Mouse (Mus musculus) urinary bladder, postnatal 25 days (tissue): ENCODE data around the gene Cdk5rap3.

Source experiments
- DNase-seq: peaks from one replicate; pipeline ENCODE4 v3.0.0; 2022; ENCODE audit warnings: low spot score

The Cdk5rap3 gene

DNA sequence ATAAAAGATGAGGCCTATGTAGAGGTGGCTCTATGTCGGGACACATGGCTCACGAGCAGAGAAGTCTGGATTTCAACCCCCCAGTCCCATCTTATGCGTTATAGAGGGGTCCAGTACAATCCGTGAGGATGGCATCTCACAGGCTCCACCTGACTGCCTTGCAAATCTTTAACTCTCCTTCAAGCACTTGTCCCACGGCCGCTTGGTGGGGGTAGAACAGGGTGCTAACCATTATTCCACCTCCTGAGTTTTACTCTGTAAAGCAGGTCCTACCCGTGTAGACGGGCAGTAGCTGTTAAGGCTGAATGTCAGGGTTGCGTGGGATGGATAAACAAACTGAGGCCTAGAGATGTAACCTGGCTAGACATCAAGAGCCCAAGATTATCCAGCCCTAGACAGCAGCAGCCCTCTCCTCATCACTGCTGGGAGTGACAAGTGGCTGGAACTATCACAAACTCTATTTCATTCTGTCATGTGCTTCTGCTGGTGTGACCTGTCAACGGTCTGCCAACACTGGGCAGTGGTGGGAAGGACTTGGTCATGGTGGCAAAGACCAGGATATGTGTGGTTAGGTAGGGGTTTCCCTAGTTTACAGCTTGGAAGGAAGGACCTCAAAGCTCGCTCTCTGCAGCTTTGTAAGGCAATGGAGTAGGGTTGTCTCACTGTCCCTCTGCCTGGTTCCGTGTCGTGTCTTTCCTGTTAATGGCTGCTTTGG, 17.4 kb upstream of the Cdk5rap3 start:
- no peak for DNase-seq

DNA sequence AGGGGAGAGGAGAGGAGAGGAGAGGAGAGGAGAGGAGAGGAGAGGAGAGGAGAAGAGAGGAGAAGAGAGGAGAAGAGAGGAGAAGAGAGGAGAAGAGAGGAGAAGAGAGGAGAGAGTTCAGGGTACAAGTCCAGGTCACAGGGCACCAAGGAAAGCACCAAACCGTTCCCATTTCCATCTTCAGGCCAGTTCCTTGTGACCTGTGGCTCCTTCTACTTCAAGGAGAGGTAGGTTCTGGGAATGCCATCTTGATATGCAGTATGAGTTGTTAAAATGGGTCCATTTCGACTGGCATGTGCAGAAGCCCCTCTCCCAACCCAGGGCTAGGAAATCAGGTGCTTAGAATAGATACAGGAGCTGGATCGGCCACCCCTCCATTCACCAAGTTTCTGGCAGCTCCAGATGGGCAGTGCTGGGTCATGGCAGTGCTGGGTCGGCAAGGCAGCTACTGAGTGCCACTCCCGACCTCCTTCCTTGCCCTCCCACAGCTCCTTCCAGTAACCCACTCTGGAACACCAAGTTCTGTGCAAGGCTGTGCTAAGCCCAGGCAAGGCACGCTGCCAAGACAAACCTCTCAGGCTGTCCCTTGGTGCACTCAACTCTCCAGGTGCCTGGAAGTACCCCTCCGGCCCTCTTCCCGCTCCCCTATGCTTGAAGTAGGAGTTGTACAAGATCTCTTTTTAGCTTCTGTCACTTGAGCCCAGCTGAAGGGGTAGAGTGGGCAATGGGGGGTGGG, 15.2 kb upstream of the Cdk5rap3 start:
- DNase-seq, result no peak

DNA sequence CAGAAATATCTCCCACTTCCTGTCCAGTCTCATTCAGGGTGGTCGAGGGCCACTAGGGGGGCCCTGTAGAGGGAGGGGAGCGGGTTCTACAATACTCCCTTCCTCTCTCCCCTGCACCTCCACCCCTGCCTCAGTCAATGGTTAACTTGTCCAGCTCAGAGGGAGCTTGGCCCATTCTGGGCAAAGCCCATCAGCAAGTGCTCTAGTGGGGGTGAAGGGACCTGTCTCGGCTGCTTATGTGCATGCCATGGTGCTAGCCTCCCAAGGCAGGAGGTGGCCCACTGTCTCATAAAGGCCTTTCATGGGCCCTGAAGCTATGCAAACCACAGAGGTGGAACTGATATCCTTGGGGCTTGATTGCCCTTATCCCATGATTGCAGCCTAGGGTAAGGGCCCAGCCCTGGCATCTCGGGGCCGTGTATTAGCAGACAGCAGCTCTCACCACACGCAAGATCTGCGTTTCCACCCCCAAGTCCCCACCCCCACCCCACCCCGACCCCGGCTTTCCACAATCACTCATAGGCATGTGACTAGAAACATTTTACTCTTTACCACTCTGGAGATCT, 13.6 kb upstream of the Cdk5rap3 start:
- DNase-seq, result no peak

DNA sequence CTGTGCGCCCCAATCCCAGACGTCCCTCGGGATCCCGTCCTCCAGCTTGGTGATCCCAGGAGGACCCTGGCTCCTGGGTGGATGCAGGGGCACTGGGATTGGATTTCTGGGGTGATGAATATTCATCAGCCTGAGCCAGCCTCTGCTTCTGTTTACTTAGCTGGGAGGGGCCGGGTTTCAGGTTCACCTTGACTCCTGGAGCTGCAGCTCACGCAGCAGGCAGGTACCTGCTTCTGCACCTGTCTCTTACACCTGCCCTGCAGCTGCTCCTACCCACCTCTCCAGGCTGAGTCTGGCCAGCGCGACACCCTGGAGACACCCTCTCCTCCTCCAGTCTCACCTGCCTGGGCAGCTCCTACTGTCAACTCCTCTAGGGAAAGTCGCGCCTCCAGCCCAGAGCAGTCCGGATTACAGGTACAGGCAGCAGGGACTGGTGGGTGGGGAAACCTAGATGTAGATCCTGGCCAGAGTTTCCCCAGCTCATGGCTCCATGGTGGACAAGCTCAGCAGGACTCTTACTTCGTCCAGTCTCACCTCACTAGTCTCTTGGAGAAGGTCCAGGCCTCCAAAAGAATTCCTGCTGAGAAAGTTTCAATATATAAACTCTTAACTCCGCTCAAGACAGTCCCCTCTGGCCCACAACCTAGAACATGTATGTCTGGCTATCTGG, 12.9 kb upstream of the Cdk5rap3 start:
- DNase-seq, result no peak

DNA sequence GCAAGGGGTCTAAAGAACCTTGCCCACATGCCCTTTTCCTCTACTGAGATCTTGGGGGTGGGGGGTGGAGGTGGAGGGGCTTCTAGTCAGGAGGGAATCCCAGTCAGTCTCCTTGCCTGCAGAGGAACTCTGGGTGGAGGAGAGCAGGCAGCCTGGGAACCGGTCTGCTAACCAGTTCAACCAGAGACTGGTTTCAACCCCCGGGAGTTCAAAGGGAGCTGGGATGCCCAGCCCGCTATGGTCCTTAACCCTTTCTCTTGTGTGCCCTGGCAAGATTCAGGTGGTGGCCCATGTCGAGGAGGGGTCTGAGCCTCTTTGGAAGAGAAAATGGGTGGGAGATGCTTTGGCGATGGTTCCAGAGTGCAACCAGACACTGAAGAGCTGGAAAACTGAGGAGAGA, 12.4 kb upstream of the Cdk5rap3 start:
- no peak for DNase-seq

DNA sequence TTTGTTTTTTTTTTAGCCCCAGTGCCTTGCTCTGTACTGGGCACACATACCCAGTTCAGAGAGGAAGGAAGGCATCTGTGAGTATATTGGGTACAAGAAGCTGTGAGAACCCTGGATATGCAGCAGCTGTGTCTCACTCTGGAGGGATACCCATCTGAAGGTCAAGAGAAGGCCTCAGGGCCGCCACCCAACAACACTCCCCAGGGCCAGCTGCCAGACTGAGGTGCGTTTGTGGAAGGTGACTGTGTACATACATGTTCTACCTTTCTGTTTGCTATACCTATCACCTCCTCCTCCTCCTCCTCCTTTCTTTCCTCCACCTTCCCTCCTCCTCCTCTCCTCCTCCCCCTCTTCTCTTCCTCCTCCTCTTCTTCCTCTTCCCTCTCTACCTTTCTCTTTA, 11.8 kb upstream of the Cdk5rap3 start, which contains the start of gene Prr15l:
Gene Prr15l (plus strand): TSS at position 17 of the 400 bp plus-strand sequence.
- no peak for DNase-seq

DNA sequence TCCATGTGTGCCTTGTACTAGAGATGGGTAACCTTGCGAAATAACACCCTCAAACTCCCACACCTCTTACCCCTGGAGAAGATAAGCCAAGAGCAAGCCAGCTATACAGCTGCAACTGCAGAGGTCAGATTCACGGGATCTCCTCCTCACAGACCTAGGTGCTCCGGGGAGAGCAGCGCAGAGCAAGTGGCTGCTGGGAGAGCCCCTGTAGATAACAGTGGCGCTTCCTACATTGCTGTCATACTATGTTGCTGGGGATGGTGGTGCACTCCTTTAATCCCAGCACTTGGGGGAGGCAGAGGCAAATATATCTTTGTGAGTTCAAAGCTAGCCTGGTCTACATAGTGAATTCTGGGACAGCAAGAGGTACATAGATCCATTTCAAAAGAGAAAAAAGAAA, 10.3 kb upstream of the Cdk5rap3 start:
- DNase-seq, result no peak

DNA sequence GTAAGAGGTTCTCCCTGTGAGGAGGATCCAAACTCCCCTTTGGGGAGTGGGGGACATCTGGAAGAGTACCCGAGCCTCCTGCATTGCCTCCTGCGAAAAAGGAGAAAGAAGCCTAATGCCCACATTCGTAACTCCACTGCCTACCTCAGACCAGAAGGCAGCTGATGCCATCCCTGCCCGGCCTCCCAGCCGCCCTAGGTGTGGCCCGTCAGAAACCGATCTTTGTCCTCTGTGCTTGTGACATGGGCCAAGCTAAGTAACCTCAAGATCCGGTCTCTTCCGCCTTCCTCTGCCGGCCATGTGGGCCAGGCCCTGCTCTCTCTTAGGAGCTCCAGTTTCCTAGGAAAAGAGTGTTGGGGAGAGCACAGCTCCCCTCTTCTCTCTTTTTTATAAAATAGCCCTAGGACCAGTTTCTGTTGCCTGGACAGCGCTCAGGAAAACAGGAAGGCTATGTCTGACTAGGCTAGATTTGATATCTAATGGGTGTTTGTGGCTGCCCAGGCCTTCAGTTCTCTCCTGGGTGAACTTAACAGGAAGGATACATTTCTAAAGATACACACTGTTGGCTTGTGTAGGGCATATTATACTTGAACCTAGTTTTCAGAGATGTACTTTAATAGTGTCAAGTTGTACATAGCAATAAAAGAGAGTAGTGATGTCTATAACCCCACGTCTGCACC, 9.3 kb upstream of the Cdk5rap3 start:
- DNase-seq, result no peak

DNA sequence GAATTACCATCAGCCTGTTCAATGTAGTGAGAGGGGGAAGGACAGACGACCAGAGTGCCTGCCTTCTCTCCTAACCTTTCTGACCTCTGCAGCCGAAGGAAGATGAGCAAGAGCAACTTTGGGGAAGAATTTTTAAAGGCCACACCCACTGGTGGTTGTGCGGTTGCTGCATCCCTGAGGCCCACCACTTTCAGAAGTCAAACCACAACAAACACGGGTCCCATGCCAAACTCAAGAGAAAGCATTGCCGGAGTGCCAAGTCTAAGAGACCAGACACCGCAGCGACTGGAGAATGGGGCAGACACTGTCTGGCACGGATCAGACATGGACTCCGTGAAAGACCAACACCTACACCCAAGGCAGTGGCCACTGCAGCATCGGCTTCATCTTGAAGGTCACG, 8.6 kb upstream of the Cdk5rap3 start:
- DNase-seq, result no peak

DNA sequence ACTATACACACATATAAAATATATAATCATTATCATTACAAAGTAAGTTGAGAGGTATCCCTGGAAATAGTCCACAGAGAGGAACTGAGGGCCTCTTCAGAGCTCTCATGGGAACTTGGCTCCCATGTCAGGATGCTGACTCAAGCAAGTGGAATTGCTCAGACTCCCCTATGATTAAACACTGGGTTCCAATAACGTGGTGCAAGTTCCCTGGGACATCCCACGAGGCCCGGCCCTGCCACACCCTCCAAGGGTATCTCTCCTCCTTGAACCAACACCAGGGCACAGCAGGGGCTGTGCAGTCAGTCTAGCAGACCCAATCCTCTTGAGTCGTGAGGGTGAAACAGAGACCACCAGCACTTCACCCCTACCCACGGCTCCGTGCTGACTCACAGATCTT, 2.7 kb upstream of the Cdk5rap3 start:
- no peak for DNase-seq

DNA sequence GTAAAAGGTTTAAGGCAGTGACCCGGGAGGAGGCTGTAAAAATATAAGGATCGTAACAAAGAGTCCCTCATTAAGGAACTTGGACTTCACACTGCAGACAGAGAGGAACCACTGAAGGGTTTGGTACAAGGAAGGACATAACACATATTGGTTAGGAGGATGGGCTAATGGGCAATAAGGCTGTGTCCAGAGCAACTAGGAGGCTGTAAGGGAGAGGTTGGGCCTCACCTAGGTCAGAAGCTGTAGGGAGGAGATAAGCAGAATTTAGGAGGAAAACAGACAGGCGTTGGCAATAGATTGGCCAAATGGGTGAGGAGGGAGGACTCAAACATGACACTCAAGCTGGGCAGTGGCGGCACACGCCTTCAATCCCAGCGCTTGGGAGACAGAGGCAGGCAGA, 1.1 kb upstream of the Cdk5rap3 start:
- DNase-seq, result no peak

DNA sequence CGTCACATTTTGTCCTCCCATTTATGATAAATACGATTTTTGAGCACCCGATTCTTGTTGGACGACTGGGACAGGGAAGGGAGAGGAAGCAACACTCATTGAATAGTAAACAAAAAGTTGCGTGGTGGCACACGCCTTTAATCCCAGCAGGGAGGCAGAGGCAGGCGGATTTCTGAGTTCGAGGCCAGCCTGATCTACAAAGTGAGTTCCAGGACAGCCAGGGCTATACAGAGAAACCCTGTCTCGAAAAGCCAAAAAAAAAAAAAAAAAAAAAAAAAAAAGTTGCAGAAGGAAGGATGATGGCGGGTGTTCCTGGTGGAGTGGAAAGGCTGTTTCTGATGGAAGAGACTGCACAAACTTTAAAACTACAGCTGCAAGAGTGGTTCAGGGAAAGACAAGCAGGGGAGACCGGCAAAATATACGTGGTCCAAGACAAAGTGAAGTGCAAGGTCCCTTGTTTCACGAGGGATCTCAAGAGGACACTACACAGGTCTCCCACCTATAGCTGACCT, 645 bp upstream of the Cdk5rap3 start:
- DNase-seq, result no peak

DNA sequence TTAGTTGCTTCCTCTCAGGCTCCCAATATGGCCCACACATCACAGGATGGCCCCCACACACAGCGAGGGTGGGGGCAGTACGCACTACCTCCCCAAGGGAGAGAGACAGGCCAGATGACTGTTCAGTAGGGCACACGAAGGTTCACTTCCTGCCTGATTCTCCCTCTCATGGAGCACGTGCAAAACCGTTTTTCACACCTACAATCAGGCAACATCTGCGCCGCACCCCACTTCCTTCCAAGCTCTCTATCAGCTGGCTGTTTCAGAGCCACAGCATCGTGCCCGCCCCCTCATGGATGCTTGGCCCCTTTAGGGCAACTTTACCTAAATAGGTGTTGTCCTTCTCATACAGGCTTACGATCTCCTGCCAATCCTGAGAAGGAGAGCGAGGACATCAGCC, 3.6 kb downstream of the Cdk5rap3 start:
- no peak for DNase-seq

DNA sequence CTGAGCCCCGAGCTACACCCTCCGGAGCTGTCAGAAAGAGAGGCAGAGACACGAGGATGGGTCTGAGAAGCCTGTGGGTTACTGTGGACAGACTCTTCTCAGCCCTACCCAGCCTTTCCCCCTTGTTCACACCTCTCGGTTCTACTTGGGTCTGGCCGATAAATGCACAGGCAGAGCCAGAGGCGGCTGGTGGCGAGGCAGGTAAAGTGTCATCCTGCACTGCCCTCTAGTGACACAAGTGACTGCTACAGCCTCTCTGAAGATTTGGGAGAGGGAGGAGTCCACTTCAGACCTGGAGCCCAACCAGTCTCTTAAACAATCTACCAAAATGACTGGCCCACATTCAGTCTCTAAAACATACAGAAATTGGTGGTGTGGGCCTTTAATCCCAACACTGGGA, 6.3 kb downstream of the Cdk5rap3 start:
- DNase-seq, result peak; percentile 55

DNA sequence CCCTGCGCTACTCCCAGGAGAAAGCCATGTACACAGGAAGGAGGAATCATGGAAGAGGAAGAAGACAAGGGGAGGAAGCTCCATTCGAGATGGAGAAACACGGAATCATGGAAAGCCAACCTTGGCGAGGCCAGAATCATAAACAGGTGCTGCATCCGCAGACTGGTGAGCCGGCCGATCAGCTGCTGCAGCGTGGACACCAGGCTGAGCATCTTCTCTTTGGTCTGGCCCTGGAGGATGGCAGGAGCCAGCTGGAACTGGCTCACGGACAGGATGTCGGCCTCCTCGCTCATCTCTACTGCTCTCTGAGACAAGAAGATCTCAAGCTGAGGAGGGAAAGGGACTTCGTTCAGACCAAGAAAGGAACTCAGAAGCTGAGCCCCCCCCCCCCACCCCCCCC, 7.7 kb downstream of the Cdk5rap3 start:
- no peak for DNase-seq

DNA sequence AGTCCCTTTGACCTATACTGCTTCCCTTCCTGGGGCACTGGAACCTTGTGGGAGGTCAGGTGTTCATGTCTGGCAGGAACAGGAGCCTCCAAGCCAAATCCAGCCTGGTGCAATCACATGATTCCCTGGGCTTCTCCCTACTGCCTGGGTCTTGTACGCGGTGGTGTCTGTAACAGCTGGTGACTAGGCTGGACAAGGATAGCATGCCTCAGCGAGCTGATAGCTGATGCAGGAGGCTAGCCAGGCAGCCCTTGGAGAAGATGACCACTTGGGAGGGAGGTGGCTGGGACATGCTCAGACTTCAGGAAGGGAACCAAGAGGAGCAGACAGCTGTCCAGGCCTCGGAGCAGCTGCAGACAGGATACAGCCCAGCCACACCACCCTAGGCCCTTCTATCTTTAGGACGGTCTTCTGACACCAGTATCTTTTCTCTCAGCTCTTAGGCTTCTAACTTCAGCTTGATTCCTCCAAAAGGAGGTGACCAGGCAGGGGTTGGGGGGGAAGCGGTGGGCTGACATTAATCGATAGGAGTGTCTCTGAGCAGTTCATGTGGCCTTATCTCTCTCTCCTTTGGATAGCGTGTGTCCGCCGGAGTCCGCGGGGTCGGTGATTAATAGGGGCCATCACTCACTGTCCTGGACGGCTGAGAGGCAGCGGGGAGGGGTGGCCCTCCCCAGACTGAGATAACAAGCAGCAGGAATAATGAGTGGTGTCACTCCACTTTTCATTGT, 9.7 kb downstream of the Cdk5rap3 start:
- no peak for DNase-seq

DNA sequence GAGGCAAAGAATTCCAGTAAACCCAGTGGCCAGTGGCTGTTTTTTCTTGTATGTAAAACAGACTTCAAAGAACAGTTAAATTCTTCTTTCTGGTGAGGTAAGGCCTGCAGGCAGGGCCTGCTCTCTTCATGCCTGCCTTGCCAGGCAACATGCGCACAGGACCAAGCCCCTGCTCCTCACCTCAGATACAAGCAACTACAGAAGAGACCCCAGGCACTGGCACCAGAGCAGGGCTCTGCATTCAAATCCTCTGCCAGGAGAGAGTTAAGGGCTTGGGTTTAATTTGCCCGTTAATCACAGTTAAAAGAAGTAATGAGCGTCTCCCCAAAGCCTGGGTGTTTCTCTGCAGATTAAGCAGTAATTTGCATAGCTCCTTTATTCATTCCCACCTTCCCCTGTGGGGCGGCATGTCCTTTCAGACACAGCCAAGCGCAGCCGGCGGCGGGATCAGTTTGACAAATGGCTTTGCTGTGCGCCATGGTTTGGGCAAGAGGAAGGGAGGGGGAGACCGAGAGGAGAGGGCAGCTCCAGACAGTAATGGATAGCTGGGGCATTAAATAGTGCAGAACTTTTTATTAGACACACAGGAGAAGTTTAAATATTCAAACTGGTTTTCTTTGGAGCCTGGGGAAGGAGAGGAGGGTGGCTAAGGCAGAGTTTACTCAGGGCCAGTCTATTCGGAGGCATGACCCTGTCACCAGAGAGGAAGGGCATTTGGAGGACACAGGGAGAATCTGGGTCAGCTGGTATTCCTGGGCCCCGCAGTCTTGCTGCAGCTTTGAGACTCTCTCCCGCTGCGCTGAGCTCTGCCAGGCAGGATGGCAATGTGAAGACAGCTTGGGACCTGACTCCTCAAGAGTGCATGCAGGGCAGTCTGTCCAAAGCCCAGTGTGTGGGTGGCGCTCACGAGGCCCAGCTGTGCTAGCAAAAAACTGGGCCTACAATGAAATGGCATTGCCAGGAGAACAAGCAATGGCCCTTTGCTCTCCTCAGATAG, 13.4 kb downstream of the Cdk5rap3 start:
- no peak for DNase-seq

DNA sequence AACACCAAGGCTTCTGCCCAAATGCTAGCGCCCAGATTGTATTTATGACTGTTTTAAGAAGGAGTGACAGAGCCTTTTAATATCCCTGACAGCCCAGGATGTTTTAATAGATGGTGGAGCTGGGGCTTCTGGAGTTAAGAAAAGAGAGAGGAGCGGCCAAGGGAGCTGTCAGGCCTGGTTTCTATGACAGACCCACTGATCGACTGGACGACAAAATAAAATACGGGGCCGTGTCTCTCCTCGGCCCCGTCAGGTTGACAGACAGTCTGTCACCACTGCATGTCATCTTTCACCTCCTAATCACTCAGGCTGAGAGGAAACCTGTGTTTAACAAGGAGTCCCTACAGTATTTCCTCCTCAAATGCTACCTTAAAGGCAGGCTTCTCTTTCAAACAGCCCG, 15.0 kb downstream of the Cdk5rap3 start:
- no peak for DNase-seq

DNA sequence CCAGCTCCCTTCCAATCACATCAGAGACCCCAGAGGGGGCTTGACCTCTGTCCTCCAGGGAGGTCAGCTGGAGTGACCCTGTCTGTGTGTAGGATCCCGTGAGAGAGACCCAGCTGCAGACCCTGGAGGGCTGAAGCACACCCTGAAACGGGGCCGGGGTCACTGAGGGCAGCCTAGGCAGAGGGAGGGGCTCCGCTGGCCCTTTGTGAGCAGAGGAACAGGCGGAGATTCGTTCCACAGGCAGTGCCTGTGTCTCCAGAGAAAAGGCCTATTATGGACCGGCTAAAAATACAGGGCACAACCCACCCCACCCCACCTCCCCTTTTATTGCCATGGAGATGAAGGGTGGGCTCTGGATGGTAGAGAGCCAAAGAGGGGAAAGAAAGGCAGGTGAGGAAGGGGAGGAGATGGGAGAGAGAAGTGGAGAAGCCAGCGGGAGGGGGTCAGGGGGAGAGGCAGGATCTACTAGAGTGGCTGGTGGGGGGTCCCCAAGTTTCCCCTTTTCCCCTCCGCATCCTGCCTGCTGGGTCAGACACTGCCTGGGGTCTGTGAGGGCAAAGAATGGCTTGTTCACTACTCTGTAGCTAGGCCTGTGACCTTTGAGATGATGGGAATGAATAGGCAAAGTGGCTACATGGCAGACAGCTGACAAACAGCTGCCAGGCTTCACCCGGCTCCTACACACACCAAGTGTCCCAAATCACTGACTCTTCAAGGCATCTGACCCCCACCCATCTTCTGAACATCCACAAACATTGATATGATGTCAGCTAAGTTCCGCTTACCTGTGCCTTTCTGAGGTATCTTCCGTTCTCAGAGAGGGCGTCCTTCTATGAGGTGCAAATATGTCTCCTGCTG, 16.6 kb downstream of the Cdk5rap3 start:
- no peak for DNase-seq
